Mouse (Mus musculus) cerebellum, adult 2 months (tissue): ENCODE results near the gene Dlx3. TPM values are rescaled to one million over a fixed set of nuclear protein-coding genes. Genes with fewer than 3 reads are reported as not detected.

Source experiments
- DNase-seq, 2 experiments: peaks; one replicate each; pipeline ENCODE4 v3.0.0; 2021
- H3K27ac ChIP-seq: fragments of 200-500 bp; 2 replicates; pipeline ENCODE4 v1.5.1; 2012; ENCODE audit warnings: low read length, control low read depth, inconsistent platforms; ENCODE audit not compliant: insufficient read depth
- H3K27me3 ChIP-seq: fragments of 200-500 bp; 2 replicates; pipeline ENCODE4 v1.6.1; 2012; ENCODE audit warnings: inconsistent platforms, mild to moderate bottlenecking, low read length, moderate library complexity; ENCODE audit not compliant: control insufficient read depth, insufficient read depth
- H3K4me1 ChIP-seq: fragments of 200-500 bp; 2 replicates; pipeline ENCODE4 v1.6.1; 2011; ENCODE audit warnings: low read length; ENCODE audit not compliant: control insufficient read depth, insufficient read depth
- H3K4me3 ChIP-seq: fragments of 200-500 bp; replicated peaks from 2 replicates; pipeline ENCODE3; 2011; ENCODE audit warnings: mild to moderate bottlenecking, low read depth, low read length, control low read depth; ENCODE audit not compliant: insufficient read depth
- CTCF ChIP-seq: fragments of 200-500 bp; IDR thresholded peaks from 2 replicates; pipeline ENCODE4 v1.5.1; 2011; ENCODE audit warnings: low read depth, mild to moderate bottlenecking, control low read depth, low read length, moderate library complexity, borderline replicate concordance; ENCODE audit not compliant: insufficient read depth
- POLR2A ChIP-seq: fragments of 200-500 bp; IDR thresholded peaks from 2 replicates; pipeline ENCODE4 v1.6.1; 2011; ENCODE audit warnings: low read length, control low read depth, borderline replicate concordance; ENCODE audit not compliant: insufficient read depth
- WGBS: fragments of 180-500 bp; shearing (Covaris S2); methylation state at CpG from one replicate; pipeline ENCODE4 v1.1.7; 2018; 5-methylcytosine and 5-hydroxymethylcytosine counted together
- polyA plus RNA-seq: library from polyadenylated mRNA; depleted of rRNA; stranded (reverse); fragments of >200 nt; gene quantifications from 2 replicates; pipeline ENCODE4 v1.2.3, GENCODE M21; 2012

Dlx3 gene
- polyA plus RNA-seq, 1 experiment, result 0.38 TPM

GRCm38 (mm10) chr11:95095596-95095995, 24.3 kb upstream of the Dlx3 start:
- no peak for DNase-seq
- TF ChIP-seq CTCF (no peak), POLR2A (no peak)
- Histone ChIP-seq H3K4me3 (no peak overlapping the region), H3K27ac (no peak overlapping the region), H3K4me1 (no peaks in the 10 kb centered on the region), H3K27me3 (no peaks in the 10 kb centered on the region)
- 76% methylated on average over 10 of the region's 10 CpGs for WGBS

GRCm38 (mm10) chr11:95096608-95097373, 23.1 kb upstream of the Dlx3 start:
- Histone ChIP-seq H3K27ac (no peak overlapping the region), H3K27me3 (no peaks in the 10 kb centered on the region), H3K4me3 (no peak overlapping the region), H3K4me1 (no peaks in the 10 kb centered on the region)
- DNase-seq, result no peak
- WGBS, result 53% methylated on average over 4 of the region's 4 CpGs
- no peak for TF ChIP-seq POLR2A
- TF ChIP-seq CTCF, result no peak

- H3K27ac ChIP-seq, result no peak overlapping the region
- 45% methylated on average over 6 of the region's 6 CpGs for WGBS
- no peaks in the 10 kb centered on the region for H3K27me3 ChIP-seq
- DNase-seq, result no peak
- H3K4me1 ChIP-seq, result no peaks in the 10 kb centered on the region
- no peak overlapping the region for H3K4me3 ChIP-seq
- TF ChIP-seq POLR2A (no peak), CTCF (no peak)
Measured at GRCm38 (mm10) chr11:95097889-95098288, 22.0 kb upstream of the Dlx3 start.

- 76% methylated on average over 5 of the region's 5 CpGs for WGBS
- DNase-seq, result no peak
- Histone ChIP-seq H3K27me3 (no peaks in the 10 kb centered on the region), H3K27ac (no peak overlapping the region), H3K4me1 (no peaks in the 10 kb centered on the region), H3K4me3 (no peak overlapping the region)
- TF ChIP-seq POLR2A (no peak), CTCF (no peak)
Measured at GRCm38 (mm10) chr11:95098346-95099095, 21.4 kb upstream of the Dlx3 start.

GRCm38 (mm10) chr11:95100393-95100792, 19.5 kb upstream of the Dlx3 start:
- Histone ChIP-seq H3K27ac (no peak overlapping the region), H3K4me1 (no peaks in the 10 kb centered on the region), H3K27me3 (no peaks in the 10 kb centered on the region), H3K4me3 (no peak overlapping the region)
- 51% methylated on average over 3 of the region's 3 CpGs for WGBS
- TF ChIP-seq POLR2A, result no peak
- no peak for TF ChIP-seq CTCF
- no peak for DNase-seq

GRCm38 (mm10) chr11:95101071-95101788, 18.7 kb upstream of the Dlx3 start:
- H3K27me3 ChIP-seq, result no peaks in the 10 kb centered on the region
- H3K27ac ChIP-seq, result no peak overlapping the region
- H3K4me1 ChIP-seq, result no peaks in the 10 kb centered on the region
- DNase-seq, result no peak
- TF ChIP-seq POLR2A, result no peak
- no peak for TF ChIP-seq CTCF
- no peak overlapping the region for H3K4me3 ChIP-seq
- 47% methylated on average over 16 of the region's 16 CpGs for whole genome bisulfite sequencing

- H3K27ac ChIP-seq, result no peak overlapping the region
- no peak for TF ChIP-seq CTCF
- TF ChIP-seq POLR2A, result no peak
- no peaks in the 10 kb centered on the region for H3K4me1 ChIP-seq
- no peak overlapping the region for H3K4me3 ChIP-seq
- 25% methylated on average over 19 of the region's 19 CpGs for WGBS
- H3K27me3 ChIP-seq, result no peaks in the 10 kb centered on the region
- DNase-seq, result no peak
Measured at GRCm38 (mm10) chr11:95102161-95102904, 17.6 kb upstream of the Dlx3 start.
